Mouse (Mus musculus): Measurements from ENCODE around the gene Pskh1. TPM values are rescaled to one million over a fixed set of nuclear protein-coding genes. Genes with fewer than 3 reads are reported as not detected.

Pskh1 gene
- polyA plus RNA-seq, 1 experiment from 2014 or later: 28.7 TPM

Small RNAs within 50 kb of the gene (microRNA-seq; reads per million reads assigned to microRNA genes)
- not detected for gene Mir7074

Other genes with a start within 250 kb of the Pskh1 start
- 1.2 and 1.4 TPM in 2 replicates for gene Carmil2, start 214.2 kb upstream of the Pskh1 start, polyA plus RNA-seq (2015; fragmentation: Nextera tagmentation; extraction: Ambion mirVana)
- gene Acd, start 199.3 kb upstream of the Pskh1 start, polyA plus RNA-seq (2015; fragmentation: Nextera tagmentation; extraction: Ambion mirVana): 45.0 and 52.8 TPM in 2 replicates
- gene Pard6a, start 199.3 kb upstream of the Pskh1 start, polyA plus RNA-seq (2015; fragmentation: Nextera tagmentation; extraction: Ambion mirVana): 14.9 and 15.0 TPM in 2 replicates
- 0.19 TPM in 1 of 2 replicates, not detected in the other for gene 4933405L10Rik, start 192.8 kb upstream of the Pskh1 start, polyA plus RNA-seq (2015; fragmentation: Nextera tagmentation; extraction: Ambion mirVana)
- 18.0 and 18.1 TPM in 2 replicates for gene Enkd1, start 192.2 kb upstream of the Pskh1 start, polyA plus RNA-seq (2015; fragmentation: Nextera tagmentation; extraction: Ambion mirVana)
- 16.0 and 16.2 TPM in 2 replicates for gene Gfod2, start 141.8 kb upstream of the Pskh1 start, polyA plus RNA-seq (2015; fragmentation: Nextera tagmentation; extraction: Ambion mirVana)
- gene Ranbp10, start 73.1 kb upstream of the Pskh1 start, polyA plus RNA-seq (2015; fragmentation: Nextera tagmentation; extraction: Ambion mirVana): 13.1 and 13.4 TPM in 2 replicates
- gene Tsnaxip1, start 72.7 kb upstream of the Pskh1 start, polyA plus RNA-seq (2015; fragmentation: Nextera tagmentation; extraction: Ambion mirVana): not detected in 2 replicates
- 38.0 and 41.2 TPM in 2 replicates for gene Cenpt, start 47.2 kb upstream of the Pskh1 start, polyA plus RNA-seq (2015; fragmentation: Nextera tagmentation; extraction: Ambion mirVana)
- 61.6 and 63.3 TPM in 2 replicates for gene Thap11, start 45.3 kb upstream of the Pskh1 start, polyA plus RNA-seq (2015; fragmentation: Nextera tagmentation; extraction: Ambion mirVana)
- gene Nutf2, start 39.9 kb upstream of the Pskh1 start, polyA plus RNA-seq (2015; fragmentation: Nextera tagmentation; extraction: Ambion mirVana): 151 and 214 TPM in 2 replicates
- gene Edc4, start 19.6 kb upstream of the Pskh1 start, polyA plus RNA-seq (2015; fragmentation: Nextera tagmentation; extraction: Ambion mirVana): 35.7 and 41.9 TPM in 2 replicates
- gene Nrn1l, start 6.9 kb upstream of the Pskh1 start, polyA plus RNA-seq (2015; fragmentation: Nextera tagmentation; extraction: Ambion mirVana): 0.31 and 0.63 TPM in 2 replicates
- 1.9 and 3.8 TPM in 2 replicates for gene Ctrl, start 33.4 kb downstream of the Pskh1 start, polyA plus RNA-seq (2015; fragmentation: Nextera tagmentation; extraction: Ambion mirVana)
- gene Psmb10, start 38.0 kb downstream of the Pskh1 start, polyA plus RNA-seq (2015; fragmentation: Nextera tagmentation; extraction: Ambion mirVana): 61.2 and 61.4 TPM in 2 replicates
- 2.9 and 5.8 TPM in 2 replicates for gene Lcat, start 42.9 kb downstream of the Pskh1 start, polyA plus RNA-seq (2015; fragmentation: Nextera tagmentation; extraction: Ambion mirVana)
- gene Slc12a4, start 65.7 kb downstream of the Pskh1 start, polyA plus RNA-seq (2015; fragmentation: Nextera tagmentation; extraction: Ambion mirVana): 32.7 and 33.4 TPM in 2 replicates
- not detected in 2 replicates for gene Dpep3, start 79.0 kb downstream of the Pskh1 start, polyA plus RNA-seq (2015; fragmentation: Nextera tagmentation; extraction: Ambion mirVana)
- 17.6 and 21.2 TPM in 2 replicates for gene Dus2, start 90.9 kb downstream of the Pskh1 start, polyA plus RNA-seq (2015; fragmentation: Nextera tagmentation; extraction: Ambion mirVana)
- not detected in 2 replicates for gene Dpep2nb, start 105.5 kb downstream of the Pskh1 start, polyA plus RNA-seq (2015; fragmentation: Nextera tagmentation; extraction: Ambion mirVana)
- 14.9 and 15.3 TPM in 2 replicates for gene Ddx28, start 111.4 kb downstream of the Pskh1 start, polyA plus RNA-seq (2015; fragmentation: Nextera tagmentation; extraction: Ambion mirVana)
- gene Nfatc3, start 158.4 kb downstream of the Pskh1 start, polyA plus RNA-seq (2015; fragmentation: Nextera tagmentation; extraction: Ambion mirVana): 7.8 TPM in 2 replicates
- 45.8 and 46.1 TPM in 2 replicates for gene Esrp2, start 236.5 kb downstream of the Pskh1 start, polyA plus RNA-seq (2015; fragmentation: Nextera tagmentation; extraction: Ambion mirVana)
- 11.9 and 12.3 TPM in 2 replicates for gene Pla2g15, start 250.0 kb downstream of the Pskh1 start, polyA plus RNA-seq (2015; fragmentation: Nextera tagmentation; extraction: Ambion mirVana)

Data from stomach, embryonic 15.5 days (tissue).